Mouse (Mus musculus): ENCODE data around the gene Obp2b.

Gene Obp2b

GRCm38 (mm10) chr2:25779076-25779475, 42.3 kb downstream of the Obp2b start:
- DNase-seq: no peak

- peak; percentile 44 to 73 for DNase-seq
Measured at GRCm38 (mm10) chr2:25780921-25781320, 44.1 kb downstream of the Obp2b start.

GRCm38 (mm10) chr2:25781957-25782356, 45.1 kb downstream of the Obp2b start, which contains the start of gene Gm13539:
Gm13539 (plus strand) TSS chr2:25782257.
- no peak for DNase-seq

GRCm38 (mm10) chr2:25785573-25786322, 48.9 kb downstream of the Obp2b start:
- DNase-seq: no peak

GRCm38 (mm10) chr2:25789092-25789491, 52.3 kb downstream of the Obp2b start:
- no peak for DNase-seq
